Mouse (Mus musculus) limb, embryonic 10.5 days (tissue): ENCODE results near the gene Lrch1. TPM values are rescaled to one million over a fixed set of nuclear protein-coding genes. Genes with fewer than 3 reads are reported as not detected.

Experiments used
- DNase-seq: peaks from one replicate; pipeline ENCODE4 v3.0.0-alpha.2; 2017; ENCODE audit warnings: low spot score
- H3K27ac ChIP-seq: fragments of 300-500 bp; sonication (generic); 2 replicates; pipeline ENCODE4 v1.5.1; 2016; ENCODE audit warnings: mild to moderate bottlenecking
- H3K27me3 ChIP-seq: fragments of 300-500 bp; sonication (generic); 2 replicates; pipeline ENCODE4 v1.6.1; 2016; ENCODE audit warnings: low read depth, mild to moderate bottlenecking; ENCODE audit not compliant: poor library complexity, severe bottlenecking
- H3K36me3 ChIP-seq: fragments of 300-500 bp; sonication (generic); 2 replicates; pipeline ENCODE4 v1.6.1; 2016; ENCODE audit warnings: mild to moderate bottlenecking, moderate library complexity
- H3K4me1 ChIP-seq: fragments of 300-500 bp; sonication (generic); 2 replicates; pipeline ENCODE4 v1.6.1; 2016
- H3K4me3 ChIP-seq: fragments of 300-500 bp; sonication (generic); 2 replicates; pipeline ENCODE4 v1.5.1; 2016; ENCODE audit warnings: mild to moderate bottlenecking, moderate library complexity
- H3K9me3 ChIP-seq: fragments of 300-500 bp; sonication (generic); replicated peaks from 2 replicates; pipeline ENCODE4 v1.6.1; 2016; ENCODE audit warnings: mild to moderate bottlenecking
- WGBS: fragments of 180-500 bp; shearing (Covaris S2); methylation state at CpG from one replicate; pipeline ENCODE4 v1.1.7; 2016; 5-methylcytosine and 5-hydroxymethylcytosine counted together
- polyA plus RNA-seq: library from polyadenylated mRNA; unstranded; fragments of >200 nt; fragmentation: Nextera tagmentation; extraction: Ambion mirVana; gene quantifications from 2 replicates; pipeline ENCODE4 v1.2.1, GENCODE M21; 2016

Lrch1 gene
- polyA plus RNA-seq, 1 experiment from 2014 or later = 9.9 TPM

DNA sequence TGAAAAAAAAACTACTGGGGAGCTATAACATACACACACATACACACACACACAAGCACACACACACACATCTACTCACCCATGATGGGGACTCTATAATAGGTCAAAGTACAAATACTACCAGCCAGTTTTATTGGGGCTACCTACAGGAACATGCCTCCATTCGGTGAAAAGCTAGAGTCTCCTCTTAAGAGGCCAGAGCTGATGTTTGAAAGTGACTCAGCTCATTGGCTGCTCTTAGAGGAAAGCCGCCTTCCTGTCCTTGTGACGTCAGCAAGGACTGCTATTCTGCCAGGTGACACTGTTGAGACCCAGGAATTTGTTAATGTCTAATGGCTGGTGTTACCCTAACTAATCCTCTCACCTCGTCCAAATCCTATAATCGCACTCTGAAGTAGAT lies 25.0 kb upstream of the Lrch1 start:
- no peaks in the 10 kb centered on the region for H3K36me3 ChIP-seq
- H3K27me3 ChIP-seq = no peaks in the 10 kb centered on the region
- H3K4me1 ChIP-seq = no peaks in the 10 kb centered on the region
- H3K4me3 ChIP-seq = no peak overlapping the region
- DNase-seq = no peak
- 83% methylated on average over 5 of the region's 5 CpGs for WGBS
- no peak overlapping the region for H3K27ac ChIP-seq
- H3K9me3 ChIP-seq = no peaks in the 10 kb centered on the region

DNA sequence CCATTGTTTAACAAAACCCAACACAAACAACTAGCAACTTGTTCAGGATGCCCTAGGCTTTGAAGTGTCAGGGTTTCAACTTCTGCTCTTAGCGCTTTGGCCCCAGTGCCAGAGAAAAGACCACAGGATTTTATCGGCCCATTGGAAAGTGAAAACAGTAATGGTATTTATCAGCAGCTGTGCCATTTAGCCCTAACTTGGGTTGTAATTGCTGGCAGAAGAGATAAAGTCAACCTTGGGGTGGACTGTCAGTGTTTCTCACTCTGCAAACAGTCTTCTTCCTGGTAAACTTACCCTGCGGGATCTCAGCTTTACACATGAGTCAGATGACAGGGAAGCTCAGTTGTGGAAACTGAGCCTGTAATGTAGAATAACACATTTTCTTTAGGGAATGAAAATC lies 24.5 kb upstream of the Lrch1 start:
- no peak for DNase-seq
- no peak overlapping the region for H3K27ac ChIP-seq
- 46% methylated on average over 3 of the region's 3 CpGs for WGBS

DNA sequence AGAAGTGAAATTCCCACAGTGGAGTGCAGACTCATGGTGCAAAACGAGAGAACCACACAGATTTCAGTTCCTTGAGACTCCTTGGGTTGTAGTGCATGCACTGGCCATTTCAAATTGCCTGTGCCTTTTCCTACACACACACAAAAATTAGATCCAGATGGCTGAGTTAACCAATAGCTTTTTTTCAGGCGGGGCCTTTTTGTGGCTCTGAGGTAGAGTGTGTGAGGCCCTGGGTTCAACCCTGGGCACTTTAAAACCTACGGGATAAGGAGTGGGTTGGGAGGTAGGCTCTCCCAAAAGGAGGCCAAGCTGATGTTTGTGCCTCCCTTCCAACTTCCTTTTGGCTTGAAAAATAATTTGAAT lies 15.7 kb upstream of the Lrch1 start:
- H3K36me3 ChIP-seq = no peaks in the 10 kb centered on the region
- WGBS = 37% methylated on average over 3 of the region's 3 CpGs
- peak overlapping the region; percentile 59 for H3K27ac ChIP-seq
- DNase-seq = peak; percentile 41
- no peaks in the 10 kb centered on the region for H3K27me3 ChIP-seq
- H3K9me3 ChIP-seq = no peaks in the 10 kb centered on the region
- peaks cover 14% of the 10 kb centered on the region for H3K4me1 ChIP-seq
- H3K4me3 ChIP-seq = no peak overlapping the region

More for the DNA sequence above, 24.5 kb upstream of the Lrch1 start:
- Histone ChIP-seq H3K36me3 (no peaks in the 10 kb centered on the region), H3K27me3 (no peaks in the 10 kb centered on the region), H3K9me3 (no peaks in the 10 kb centered on the region), H3K4me3 (no peak overlapping the region), H3K4me1 (no peaks in the 10 kb centered on the region)

DNA sequence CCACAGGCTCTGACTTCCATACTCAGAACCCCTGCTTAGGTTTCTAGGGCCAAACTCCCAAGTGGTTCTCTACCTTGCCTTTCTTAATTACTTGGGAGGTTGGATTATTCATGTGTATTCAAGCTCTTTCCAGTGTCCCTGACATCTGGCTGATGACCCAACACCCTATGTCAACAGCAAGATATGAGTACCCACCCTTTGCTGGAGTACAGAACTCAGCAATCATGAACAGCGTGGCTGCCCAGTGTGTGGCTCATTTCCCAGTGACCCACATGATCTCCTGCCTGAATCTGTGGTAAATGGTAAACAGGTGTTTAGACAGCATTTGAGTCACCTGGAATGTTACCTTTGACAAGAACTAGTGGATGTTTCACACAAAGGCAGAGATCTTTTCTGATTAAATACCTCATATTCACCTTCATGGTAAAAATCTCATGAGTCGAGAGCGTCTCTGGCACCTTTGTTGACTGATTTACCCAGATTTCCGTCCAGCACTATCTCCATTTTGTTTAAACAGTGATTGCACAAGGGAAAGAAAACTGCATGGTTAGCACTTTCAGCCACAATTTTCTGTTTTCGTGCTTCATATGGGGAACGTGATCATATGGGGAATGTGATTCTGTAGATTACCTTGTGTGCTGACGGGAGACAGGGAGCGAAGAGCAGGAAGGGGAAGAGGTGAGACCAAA lies 15.2 kb upstream of the Lrch1 start:
- Histone ChIP-seq H3K27ac (peak overlapping the region; percentile 59), H3K27me3 (no peaks in the 10 kb centered on the region), H3K4me3 (no peak overlapping the region), H3K9me3 (no peaks in the 10 kb centered on the region), H3K4me1 (peaks cover 14% of the 10 kb centered on the region), H3K36me3 (no peaks in the 10 kb centered on the region)
- DNase-seq = no peak
- 86% methylated on average over 8 of the region's 8 CpGs for WGBS

DNA sequence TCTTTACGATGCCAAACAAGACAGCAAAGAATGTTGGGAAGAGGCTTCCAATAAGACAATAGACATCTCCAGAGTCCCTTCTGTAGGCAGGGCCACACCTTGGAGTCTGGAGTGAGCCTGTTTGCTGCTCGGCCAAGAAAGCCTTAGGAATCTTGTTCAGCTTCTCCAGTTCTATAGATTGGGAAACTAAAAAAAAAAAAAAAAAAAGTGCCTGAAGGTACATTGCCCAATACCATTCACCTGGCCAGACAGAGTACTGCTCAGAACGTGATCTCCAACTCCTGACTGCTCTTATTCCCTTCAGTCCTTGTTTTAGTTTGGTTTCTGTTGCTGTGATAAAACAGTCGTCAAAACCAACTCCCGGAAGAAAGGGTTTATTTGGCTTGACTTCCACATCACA lies 12.9 kb upstream of the Lrch1 start:
- no peak overlapping the region for H3K4me3 ChIP-seq
- 80% methylated on average over 5 of the region's 5 CpGs for WGBS
- H3K4me1 ChIP-seq = peaks cover 14% of the 10 kb centered on the region
- H3K27ac ChIP-seq = no peak overlapping the region
- H3K27me3 ChIP-seq = no peaks in the 10 kb centered on the region
- H3K9me3 ChIP-seq = no peaks in the 10 kb centered on the region
- DNase-seq = no peak
- no peaks in the 10 kb centered on the region for H3K36me3 ChIP-seq

DNA sequence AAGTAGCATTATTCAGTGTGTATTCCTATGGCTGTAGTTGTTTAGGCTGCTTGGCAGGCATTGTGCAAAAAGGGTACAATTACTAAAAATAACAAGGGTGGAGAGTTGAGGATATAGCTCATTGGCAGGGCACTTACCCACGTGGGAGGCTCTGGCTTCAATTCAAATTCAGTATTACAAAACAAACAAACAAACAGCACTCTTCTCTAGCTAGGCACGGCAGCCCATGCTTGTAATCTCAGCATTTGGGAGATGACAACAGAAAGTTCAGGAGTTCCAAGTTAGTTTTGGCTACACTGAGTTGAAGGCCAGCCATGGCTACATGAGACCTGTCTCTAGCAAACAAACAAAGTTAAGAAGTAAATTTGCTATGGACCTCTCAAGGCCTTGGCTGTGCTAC lies 9.0 kb upstream of the Lrch1 start:
- Histone ChIP-seq H3K36me3 (no peaks in the 10 kb centered on the region), H3K4me1 (no peaks in the 10 kb centered on the region), H3K27ac (no peak overlapping the region), H3K27me3 (no peaks in the 10 kb centered on the region), H3K4me3 (no peak overlapping the region), H3K9me3 (no peaks in the 10 kb centered on the region)
- 45% methylated on average over 2 of the region's 2 CpGs for WGBS
- DNase-seq = no peak

DNA sequence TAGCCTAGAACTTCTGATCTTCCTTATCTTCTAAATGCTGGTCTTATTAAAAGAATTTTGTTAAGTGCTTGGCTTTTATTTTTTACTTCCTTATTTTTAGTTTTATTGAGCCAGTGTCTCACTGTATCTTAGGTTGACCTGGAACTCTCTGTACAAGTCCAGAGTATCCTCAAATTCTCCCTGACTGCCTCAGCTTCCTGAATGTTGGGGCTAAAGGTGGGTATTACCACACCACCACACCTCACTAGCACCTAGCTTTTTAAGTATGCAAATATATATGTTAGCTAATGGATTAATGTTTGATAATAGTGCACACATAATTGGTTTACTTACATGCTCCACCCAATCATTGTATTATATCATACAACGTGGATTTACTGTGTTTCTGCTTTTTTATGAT lies 8.6 kb upstream of the Lrch1 start:
- no peaks in the 10 kb centered on the region for H3K4me1 ChIP-seq
- 82% methylated on average over 1 of the region's 1 CpGs for WGBS
- no peaks in the 10 kb centered on the region for H3K36me3 ChIP-seq
- no peaks in the 10 kb centered on the region for H3K9me3 ChIP-seq
- no peak overlapping the region for H3K27ac ChIP-seq
- no peak for DNase-seq
- H3K27me3 ChIP-seq = no peaks in the 10 kb centered on the region
- no peak overlapping the region for H3K4me3 ChIP-seq

DNA sequence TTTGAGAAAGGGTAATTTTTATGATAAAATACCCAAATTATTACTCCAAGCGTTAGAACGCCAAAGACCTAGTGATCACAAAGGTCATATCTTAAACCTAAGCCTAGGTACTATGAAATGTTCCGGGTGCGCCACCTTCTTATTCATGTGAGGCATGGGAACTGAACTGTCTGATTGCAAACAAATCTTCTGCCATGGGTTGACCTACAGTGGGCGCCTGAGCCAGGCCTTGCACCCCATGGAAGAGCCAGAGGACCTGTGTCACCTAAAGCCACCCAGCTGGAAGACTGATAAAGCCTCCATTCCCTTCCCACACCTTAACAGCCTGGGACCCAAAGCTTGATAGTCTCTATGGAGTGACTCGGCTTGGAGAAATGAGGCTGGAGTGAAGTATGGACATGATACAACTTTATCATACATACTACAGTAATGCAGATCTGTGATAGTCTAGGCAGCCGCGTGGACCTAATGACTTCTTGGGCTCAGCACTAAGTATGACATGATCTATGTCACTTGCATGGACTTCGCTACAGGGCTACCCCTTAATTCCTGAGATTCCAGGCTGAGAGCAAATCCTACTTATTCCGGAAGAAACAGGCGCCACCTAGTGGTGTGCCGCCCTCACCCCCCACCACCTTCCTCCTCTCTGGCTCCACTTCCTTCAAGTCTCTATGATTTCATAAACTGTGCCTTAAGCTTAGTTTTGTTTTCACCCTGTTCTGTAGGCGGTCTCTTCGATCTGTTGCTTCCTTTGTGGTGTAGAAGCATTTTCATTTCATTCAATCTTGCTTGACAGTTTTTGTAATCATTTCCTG lies 957 bp upstream of the Lrch1 start:
- Histone ChIP-seq H3K4me1 (peaks cover 21% of the 10 kb centered on the region), H3K36me3 (no peaks in the 10 kb centered on the region), H3K9me3 (no peaks in the 10 kb centered on the region), H3K27ac (0 out of 2 replicates have a peak overlapping the region, but pooled peaks have one; percentile 96), H3K4me3 (peak overlapping the region; percentile 91; the same call in 1 of the 2 replicates), H3K27me3 (no peaks in the 10 kb centered on the region)
- DNase-seq = peak; percentile 66
- 50% methylated on average over 14 of the region's 14 CpGs for WGBS

DNA sequence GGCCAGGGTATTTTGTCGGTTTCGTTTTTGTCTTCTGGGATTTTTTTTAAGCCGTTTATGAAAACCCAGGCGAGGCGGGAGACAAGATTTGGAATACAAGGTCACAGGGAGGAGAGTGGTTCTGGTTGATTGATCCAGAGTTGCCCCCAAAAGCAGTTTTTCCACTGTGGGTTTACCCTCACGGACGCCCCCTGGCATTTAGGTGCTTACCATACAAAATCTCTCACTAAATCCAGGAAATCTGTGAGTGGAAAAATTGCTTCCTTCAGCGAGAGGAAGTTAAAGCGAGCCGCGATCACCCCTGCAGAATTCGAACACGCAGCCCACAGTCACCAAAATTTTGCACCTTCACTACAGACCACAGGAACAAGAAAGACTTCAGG lies 329 bp upstream of the Lrch1 start:
- H3K4me1 ChIP-seq = peaks cover 21% of the 10 kb centered on the region

DNA sequence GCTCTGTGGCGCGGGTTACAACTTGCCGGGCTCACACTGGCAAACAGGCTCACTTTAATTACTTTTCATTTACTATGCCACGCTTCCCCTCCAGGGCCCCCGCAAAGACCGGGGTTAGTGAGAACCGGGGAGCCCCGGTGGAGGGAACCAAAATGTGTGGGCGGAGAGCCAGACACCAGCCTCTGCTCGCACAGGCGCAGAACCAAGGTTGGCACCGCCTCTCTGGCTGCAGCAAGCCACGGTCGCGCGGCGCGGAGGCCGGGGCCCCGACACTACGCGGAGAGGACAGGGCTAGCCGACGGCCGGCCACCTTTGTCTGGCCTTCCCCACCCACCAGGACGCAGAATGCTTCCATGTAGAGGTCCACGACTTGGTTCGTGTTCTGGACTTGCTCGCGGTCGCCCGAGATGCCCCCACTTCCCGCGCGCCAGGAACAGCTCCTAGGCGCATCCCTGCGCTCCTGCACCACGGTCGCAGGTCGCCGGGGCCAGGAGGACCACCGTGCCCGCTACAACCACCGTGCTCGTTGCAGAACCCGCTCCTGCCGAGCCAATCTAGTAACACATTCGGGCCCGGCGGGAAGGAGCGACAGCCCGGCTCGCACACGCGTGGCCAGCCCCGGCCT lies 813 bp downstream of the Lrch1 start:
- no peaks in the 10 kb centered on the region for H3K9me3 ChIP-seq
- WGBS = under 1% methylated on average over 56 of the region's 56 CpGs
- peak overlapping the region; percentile 96 for H3K27ac ChIP-seq
- H3K4me1 ChIP-seq = peaks cover 21% of the 10 kb centered on the region
- peak overlapping the region; percentile 91 for H3K4me3 ChIP-seq
- H3K27me3 ChIP-seq = no peaks in the 10 kb centered on the region
- DNase-seq = peak; percentile 76
- H3K36me3 ChIP-seq = no peaks in the 10 kb centered on the region

More for the DNA sequence above, 329 bp upstream of the Lrch1 start:
- Histone ChIP-seq H3K9me3 (no peaks in the 10 kb centered on the region), H3K36me3 (no peaks in the 10 kb centered on the region), H3K27ac (peak overlapping the region; percentile 96), H3K4me3 (peak overlapping the region; percentile 91), H3K27me3 (no peaks in the 10 kb centered on the region)
- no peak for DNase-seq
- WGBS = 26% methylated on average over 13 of the region's 13 CpGs

DNA sequence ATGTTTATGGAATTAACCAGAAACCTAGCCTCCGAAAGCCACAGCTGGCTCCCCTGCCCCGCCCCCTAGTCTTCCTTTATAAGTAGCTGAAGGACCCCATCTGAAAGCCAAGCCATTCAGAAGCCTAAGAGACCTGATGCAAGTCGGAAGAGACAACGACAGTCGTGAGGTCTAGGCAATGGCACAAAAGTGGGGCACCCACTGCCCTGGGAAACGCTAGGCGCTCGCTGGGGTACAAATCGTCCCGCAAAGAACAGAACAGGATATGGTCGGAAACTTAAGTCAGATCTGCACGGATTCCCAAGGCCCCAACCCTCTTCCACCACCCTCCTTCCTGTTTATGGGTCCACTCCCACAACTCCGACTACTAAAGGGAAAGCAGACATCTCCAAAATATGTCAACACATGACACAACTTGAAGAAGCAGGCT lies 1.3 kb downstream of the Lrch1 start:
- 0 out of 2 replicates have a peak, but pooled peaks cover 2% of the 10 kb centered on the region for H3K36me3 ChIP-seq
- WGBS = 8% methylated on average over 13 of the region's 13 CpGs
- peak overlapping the region; percentile 96 for H3K27ac ChIP-seq
- DNase-seq = no peak
- H3K4me3 ChIP-seq = peak overlapping the region; percentile 91
- H3K4me1 ChIP-seq = peaks cover 21% of the 10 kb centered on the region
- H3K9me3 ChIP-seq = no peaks in the 10 kb centered on the region
- no peaks in the 10 kb centered on the region for H3K27me3 ChIP-seq

DNA sequence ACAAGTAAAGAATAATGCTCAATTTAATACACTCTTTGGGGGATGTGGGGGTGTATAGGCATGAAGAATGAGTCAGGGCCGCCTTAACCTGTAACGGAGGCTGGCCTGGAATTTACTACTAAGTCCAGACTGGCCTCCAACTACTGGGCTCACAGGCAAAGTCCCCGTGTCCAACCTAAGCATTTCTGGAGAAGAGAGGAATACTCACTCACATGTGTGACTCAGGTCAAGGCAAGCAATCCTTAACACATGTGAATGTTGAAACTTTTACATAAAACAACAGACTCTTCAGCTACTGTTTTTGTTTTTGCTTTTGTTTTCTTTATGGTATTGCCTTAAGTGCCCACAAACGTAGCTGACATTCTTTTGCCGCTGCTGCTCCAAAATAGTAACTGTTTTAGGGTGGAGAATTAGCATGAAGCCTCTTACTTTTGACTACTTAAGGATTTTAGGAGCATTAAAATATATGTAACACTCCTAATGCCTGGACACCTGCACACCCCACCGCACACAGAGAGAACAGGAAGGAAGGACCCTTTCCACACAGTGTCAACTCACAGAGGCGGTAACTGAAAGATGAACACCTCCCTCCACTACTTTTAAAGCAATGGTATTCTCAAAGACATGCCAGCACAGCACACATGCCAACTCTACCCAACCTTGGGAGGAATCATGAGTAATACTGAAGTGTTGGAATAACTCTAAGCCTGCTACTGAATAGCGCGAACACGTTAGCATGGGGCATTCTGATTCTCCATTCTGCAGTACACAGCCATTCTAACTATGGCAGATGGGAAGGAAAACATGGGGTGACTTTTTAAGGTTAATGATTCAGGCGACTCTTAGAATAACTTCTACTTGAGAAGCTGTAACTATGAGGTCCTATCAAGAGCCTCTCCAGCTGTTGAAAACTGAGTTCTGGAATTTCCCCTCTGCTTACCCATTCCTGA lies 2.1 kb downstream of the Lrch1 start:
- H3K27ac ChIP-seq = no peak overlapping the region
- no peak for DNase-seq
- 88% methylated on average over 11 of the region's 11 CpGs for WGBS

More for the DNA sequence above, 2.1 kb downstream of the Lrch1 start:
- Histone ChIP-seq H3K4me1 (peaks cover 21% of the 10 kb centered on the region), H3K4me3 (peak overlapping the region; percentile 91), H3K9me3 (no peaks in the 10 kb centered on the region), H3K36me3 (peaks cover 7% of the 10 kb centered on the region; the same call in 1 of the 2 replicates), H3K27me3 (no peaks in the 10 kb centered on the region)
